Mouse (Mus musculus) heart, postnatal 0 days (tissue): ENCODE data around the gene Cbx3.

Source experiments
- CTCF ChIP-seq: IDR thresholded peaks from 2 replicates; pipeline ENCODE4 v1.5.1; 2016; ENCODE audit warnings: antibody characterized with exemption, control low read depth, low read depth
- EP300 ChIP-seq: IDR thresholded peaks from 2 replicates; pipeline ENCODE4 v1.6.1; 2016; ENCODE audit warnings: antibody characterized with exemption, low read depth

DNA sequence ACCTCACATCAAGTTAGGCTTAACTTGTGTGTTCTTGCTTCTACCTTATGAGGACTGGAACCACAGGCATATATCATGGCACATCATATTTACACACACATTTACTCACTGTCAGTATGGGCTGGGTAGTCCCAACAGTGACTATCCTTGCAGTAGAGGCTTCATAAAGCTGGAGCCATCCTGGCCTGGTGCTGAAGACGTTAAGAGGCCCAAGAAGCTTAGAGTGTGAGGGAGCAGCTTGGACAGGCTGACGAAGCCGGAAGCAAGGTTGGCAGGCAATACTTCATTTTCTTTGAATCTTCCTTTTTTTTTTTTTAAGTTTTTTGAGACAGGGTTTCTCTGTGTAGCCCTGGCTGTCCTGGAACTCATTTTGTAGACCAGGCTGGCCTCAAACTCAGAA lies 13.7 kb downstream of the Cbx3 start:
- TF ChIP-seq CTCF (no peak), EP300 (no peak)
